Mouse (Mus musculus) liver, adult (tissue): Measurements from ENCODE around the gene Akr1c18.

ENCODE experiments used
- GATA4 ChIP-seq: IDR thresholded peaks from 2 replicates; pipeline ENCODE4 v1.6.1; 2014; ENCODE audit warnings: mild to moderate bottlenecking, low read length; ENCODE audit not compliant: insufficient replicate concordance

Gene Akr1c18

GRCm38 (mm10) chr13:4150518-4150917 lies at the start of gene Akr1c18:
Gene Akr1c18 (minus strand): TSS chr13:4150654.
- no peak for TF ChIP-seq GATA4

- TF ChIP-seq GATA4, result no peak
Observed at GRCm38 (mm10) chr13:4192511-4192910, 42.1 kb upstream of the Akr1c18 start.

GRCm38 (mm10) chr13:4190904-4191303 lies 40.5 kb upstream of the Akr1c18 start, which contains the start of gene Akr1c13:
Gene Akr1c13 (plus strand): TSS chr13:4191150.
- TF ChIP-seq GATA4, result no peak

GRCm38 (mm10) chr13:4188174-4188573 lies 37.7 kb upstream of the Akr1c18 start:
- TF ChIP-seq GATA4, result no peak

- TF ChIP-seq GATA4, result peak; percentile 69; the same call in 1 of the 2 replicates
Observed at GRCm38 (mm10) chr13:4186641-4187411, 36.4 kb upstream of the Akr1c18 start.

- TF ChIP-seq GATA4, result no peak
Observed at GRCm38 (mm10) chr13:4183116-4183515, 32.7 kb upstream of the Akr1c18 start.

- TF ChIP-seq GATA4, result no peak
Observed at GRCm38 (mm10) chr13:4172978-4173377, 22.5 kb upstream of the Akr1c18 start.

- TF ChIP-seq GATA4, result no peak
Observed at GRCm38 (mm10) chr13:4168006-4168405, 17.6 kb upstream of the Akr1c18 start.

- TF ChIP-seq GATA4, result no peak
Observed at GRCm38 (mm10) chr13:4155286-4155685, 4.8 kb upstream of the Akr1c18 start.

GRCm38 (mm10) chr13:4153593-4153992 lies 3.1 kb upstream of the Akr1c18 start:
- no peak for TF ChIP-seq GATA4

GRCm38 (mm10) chr13:4152908-4153307 lies 2.5 kb upstream of the Akr1c18 start:
- TF ChIP-seq GATA4, result no peak

- no peak for TF ChIP-seq GATA4
Observed at GRCm38 (mm10) chr13:4144261-4144660, 6.2 kb downstream of the Akr1c18 start.

GRCm38 (mm10) chr13:4133070-4133469 lies 17.4 kb downstream of the Akr1c18 start:
- TF ChIP-seq GATA4, result no peak

- no peak for TF ChIP-seq GATA4
Observed at GRCm38 (mm10) chr13:4131721-4132120, 18.7 kb downstream of the Akr1c18 start.

GRCm38 (mm10) chr13:4131317-4131716 lies 19.1 kb downstream of the Akr1c18 start:
- no peak for TF ChIP-seq GATA4

- no peak for TF ChIP-seq GATA4
Observed at GRCm38 (mm10) chr13:4129100-4129499, 21.4 kb downstream of the Akr1c18 start.

GRCm38 (mm10) chr13:4123146-4123545 lies 27.3 kb downstream of the Akr1c18 start:
- no peak for TF ChIP-seq GATA4
